Mouse (Mus musculus): ENCODE results near the gene Bst2.

GRCm38 (mm10) chr8:71547590-71547989 lies 10.3 kb upstream of the Bst2 start:
- TF ChIP-seq POLR2A (IDR thresholded peaks at IDR 0.05; ENCODE audit: borderline replicate concordance, low read depth, low read length), result no peak
- no peak for TF ChIP-seq CTCF (IDR thresholded peaks at IDR 0.05; ENCODE audit: low read depth, low read length)

All from bone marrow macrophage, adult 2 months (primary cell).